In genomic region chr14:119247131-119247530, GRCm38 (mm10) we compare ENCODE assay signal across 16 mouse cellular contexts.
"Had no signal": no experiment of that assay in that cellular context is flagged by ENCODE, and none has a peak within 500 bp of the region (broad histone marks: within the 10 kb centered on the region; RNA-seq: fewer than 3 reads in every experiment).

No protein-coding gene starts in this region.

- ATAC-seq: intestine, embryonic 16.5 days; liver, embryonic 12.5 days; midbrain, embryonic 13.5 days; midbrain, embryonic 16.5 days had no signal

- DNase-seq: kidney, adult 18-20 months; kidney, adult 9 months; kidney, postnatal 14 days; kidney, postnatal 4 days; liver; lung, adult 18-20 months; lung, postnatal 10 days; lung, postnatal 36 days; retina, postnatal 1 day; spleen, adult 18-20 months; thymus, adult 18-20 months; thymus, postnatal 36 days had no signal
